Mouse (Mus musculus) lung, postnatal 0 days (tissue): ENCODE measurements around the gene Myo1g.
A peak's percentile ranks its signal among the peaks of the same experiment; 100 is the strongest.

Experiments used
- CTCF ChIP-seq: IDR thresholded peaks from 2 replicates; pipeline ENCODE4 v1.5.1; 2016; ENCODE audit warnings: antibody characterized with exemption, mild to moderate bottlenecking
- EP300 ChIP-seq: IDR thresholded peaks from 2 replicates; pipeline ENCODE4 v1.6.1; 2016; ENCODE audit warnings: antibody characterized with exemption, mild to moderate bottlenecking, control low read depth

- TF ChIP-seq CTCF = peak; percentile 79
- TF ChIP-seq EP300 = no peak
Measured at GRCm38 (mm10) chr11:6489691-6490503, 30.9 kb downstream of the Myo1g start.
